Mouse (Mus musculus) liver, adult 2 months (tissue): ENCODE results near the gene Oas3.

Experiments
- CTCF ChIP-seq: fragments of 200-500 bp; IDR thresholded peaks from 2 replicates; pipeline ENCODE4 v1.5.1; 2011; ENCODE audit warnings: low read depth, low read length, control low read depth
- POLR2A ChIP-seq: fragments of 200-500 bp; IDR thresholded peaks from 2 replicates; pipeline ENCODE4 v1.6.1; 2011; ENCODE audit warnings: low read length, control low read depth; ENCODE audit not compliant: insufficient read depth; ENCODE audit errors: extremely low read depth

DNA sequence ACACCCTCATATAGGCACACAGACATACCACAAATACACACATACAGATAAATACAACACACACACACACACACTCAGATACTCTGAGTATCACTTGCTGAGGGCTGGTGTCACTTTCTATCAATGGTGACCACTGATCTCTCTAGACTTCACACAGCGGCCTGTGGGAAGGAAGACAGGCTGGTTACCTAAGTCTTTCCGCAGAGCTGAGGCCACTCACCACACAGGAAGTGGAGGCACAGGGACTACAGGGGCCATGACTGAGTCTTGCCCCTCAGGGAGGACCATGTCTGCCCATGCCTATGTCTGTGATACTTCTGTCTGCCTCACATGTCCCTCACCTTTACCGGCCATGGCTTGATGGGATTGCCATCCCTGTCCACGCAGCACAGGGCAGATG lies 23.2 kb downstream of the Oas3 start:
- TF ChIP-seq CTCF (no peak), POLR2A (no peak)
